Mouse (Mus musculus) layer of hippocampus, adult 8-10 months (tissue): Measurements from ENCODE around the gene Tob2. TPM values are rescaled to one million over a fixed set of nuclear protein-coding genes. Genes with fewer than 3 reads are reported as not detected.
A peak's percentile ranks its signal among the peaks of the same experiment; 100 is the strongest.

Experiments
- DNase-seq, 2 experiments: peaks; one replicate each; pipeline ENCODE4 v3.0.0; 2022; ENCODE audit warnings: low spot score in 2 of 2
- total RNA-seq, 4 experiments: library from RNA; stranded (reverse); gene quantifications; 2 replicates each; pipeline ENCODE4 v1.2.4; 2022

Gene Tob2
- total RNA-seq, 4 experiments from 2014 or later, result 24.8 to 39.6 (median 30.6) TPM

DNA sequence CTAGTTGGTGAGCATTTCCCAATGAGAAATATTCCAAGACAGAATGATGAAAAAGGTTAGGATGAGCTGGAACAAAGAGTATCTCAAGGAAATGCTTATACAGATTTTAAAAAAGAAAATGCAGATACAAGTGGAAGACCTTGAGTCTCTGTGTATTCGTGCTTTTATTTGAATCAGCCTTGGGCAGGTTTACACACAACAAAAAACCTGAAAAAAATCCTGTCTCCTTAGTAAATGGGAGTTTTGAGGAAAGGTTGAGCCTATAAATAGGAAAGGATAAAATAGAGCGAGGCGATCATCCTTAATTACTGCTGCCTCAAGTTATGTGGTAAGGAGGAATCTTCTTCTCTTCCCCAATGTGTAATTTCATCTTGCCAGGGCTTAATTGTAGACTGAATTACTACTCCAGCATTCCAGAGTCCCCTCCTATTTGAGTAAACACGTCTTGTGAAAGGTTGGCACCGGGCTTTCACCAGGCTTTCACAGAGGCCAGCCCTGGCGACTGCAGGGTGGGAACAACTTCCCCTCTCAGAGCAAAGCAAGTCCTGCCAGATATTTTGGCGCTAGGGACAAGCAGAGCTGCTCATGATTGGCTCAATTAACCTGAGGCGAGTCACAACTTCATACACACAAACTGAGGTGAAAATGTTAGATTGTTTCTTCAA lies 2.0 kb upstream of the Tob2 start:
- DNase-seq, result no peak

- peak; percentile 90 to 96 for DNase-seq
These were observed 997 bp upstream of the Tob2 start for GRCm38 (mm10) chr15:81859330-81860255.

DNA sequence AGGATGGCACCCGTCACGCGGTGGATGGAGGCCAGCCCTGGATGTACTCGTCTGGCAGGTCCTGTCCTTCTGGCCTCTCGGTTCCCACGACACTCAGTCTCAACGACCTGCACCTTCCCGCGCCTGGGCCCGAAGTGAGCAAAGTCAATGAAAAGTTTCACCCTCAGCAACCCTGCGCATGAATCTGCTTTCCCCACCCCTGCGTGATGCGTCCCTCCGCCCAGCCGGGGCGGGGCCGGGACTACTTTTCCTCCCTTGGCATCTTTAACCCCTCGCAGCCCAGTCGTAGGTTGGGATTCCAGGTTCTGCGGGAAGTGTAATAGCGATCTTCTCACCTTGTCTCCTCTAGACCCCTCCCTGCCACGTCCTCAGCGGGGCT lies 469 bp downstream of the Tob2 start:
- peak; percentile 87 to 93 for DNase-seq

DNA sequence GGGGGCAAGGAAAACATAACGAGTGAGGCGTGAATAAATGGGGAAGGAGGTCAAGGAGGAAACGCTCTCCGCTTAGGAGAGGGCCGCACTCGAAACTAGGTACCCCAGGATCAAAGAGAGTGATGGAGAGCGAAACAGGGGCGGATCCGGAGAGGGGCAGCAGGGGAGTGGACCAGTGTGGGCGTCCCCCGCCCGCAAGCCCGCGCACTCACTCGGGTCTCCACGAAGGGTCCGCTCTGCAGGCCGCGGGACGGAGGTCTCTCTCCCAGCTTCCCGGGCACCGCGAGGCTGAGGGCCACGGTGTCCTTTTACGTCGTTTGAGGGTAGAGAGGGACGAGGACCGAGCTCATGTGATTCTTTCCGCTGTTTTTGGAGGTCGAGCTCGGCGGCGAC lies 876 bp downstream of the Tob2 start:
- no peak for DNase-seq

DNA sequence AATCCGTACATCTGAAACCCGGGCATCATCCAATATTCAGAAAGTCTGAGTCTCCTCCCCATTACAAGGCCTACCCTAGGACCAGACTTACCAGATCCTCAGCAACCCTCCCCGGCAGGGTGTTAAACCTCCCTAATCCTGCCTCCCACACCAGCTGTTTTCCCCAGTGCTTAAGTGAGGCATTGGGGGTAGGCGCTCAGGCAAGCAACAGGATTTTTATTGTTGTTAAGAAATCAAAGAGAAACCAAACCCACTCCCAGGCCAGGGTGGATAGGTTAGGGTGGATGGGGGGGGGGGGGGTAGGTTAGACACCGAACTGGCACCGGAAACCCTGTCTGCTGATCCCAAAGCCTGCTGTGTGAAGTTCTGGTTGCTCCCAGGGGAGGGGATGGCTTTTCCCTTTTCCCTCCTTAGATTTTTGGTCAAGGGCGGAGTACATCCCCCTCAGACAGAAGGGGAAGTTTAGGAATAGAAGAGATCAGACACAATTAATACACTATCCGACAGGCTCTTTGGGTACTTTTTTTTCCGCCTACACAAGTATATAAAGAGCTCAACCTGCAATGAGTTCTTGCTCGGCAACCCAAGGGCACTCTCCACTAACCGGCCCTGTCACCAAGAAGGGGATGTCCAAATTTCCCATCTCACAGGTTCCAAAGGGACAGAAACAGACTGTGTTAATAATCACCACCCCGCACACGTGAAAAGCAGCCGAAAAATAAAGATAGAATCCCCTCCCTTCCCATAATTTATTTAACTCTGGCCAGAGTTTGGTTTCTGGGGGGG lies 1.5 kb downstream of the Tob2 start:
- DNase-seq, result no peak

GRCm38 (mm10) chr15:81856030-81856790 lies 2.4 kb downstream of the Tob2 start:
- peak; percentile 84 to 88 for DNase-seq

DNA sequence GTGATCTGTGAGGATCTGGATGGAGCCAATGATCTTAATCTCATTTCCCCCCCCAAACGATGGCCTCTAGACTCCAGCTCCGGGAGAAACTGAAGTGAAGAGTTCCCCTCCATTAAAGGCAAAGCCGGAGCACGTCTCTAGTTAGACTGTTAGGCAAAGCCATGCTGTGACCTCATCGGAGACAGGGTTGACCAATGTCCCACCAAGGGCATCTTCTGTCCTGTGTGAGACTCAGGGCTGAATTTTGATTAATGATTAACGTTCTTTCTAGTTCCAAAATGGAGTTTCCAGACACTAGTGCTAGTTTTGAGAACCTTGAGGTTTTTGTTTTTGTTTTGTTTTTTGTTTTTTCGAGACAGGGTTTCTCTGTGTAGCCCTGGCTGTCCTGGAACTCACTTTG lies 5.5 kb downstream of the Tob2 start:
- DNase-seq, result no peak

GRCm38 (mm10) chr15:81852411-81853000 lies 6.1 kb downstream of the Tob2 start:
- DNase-seq, result no peak

DNA sequence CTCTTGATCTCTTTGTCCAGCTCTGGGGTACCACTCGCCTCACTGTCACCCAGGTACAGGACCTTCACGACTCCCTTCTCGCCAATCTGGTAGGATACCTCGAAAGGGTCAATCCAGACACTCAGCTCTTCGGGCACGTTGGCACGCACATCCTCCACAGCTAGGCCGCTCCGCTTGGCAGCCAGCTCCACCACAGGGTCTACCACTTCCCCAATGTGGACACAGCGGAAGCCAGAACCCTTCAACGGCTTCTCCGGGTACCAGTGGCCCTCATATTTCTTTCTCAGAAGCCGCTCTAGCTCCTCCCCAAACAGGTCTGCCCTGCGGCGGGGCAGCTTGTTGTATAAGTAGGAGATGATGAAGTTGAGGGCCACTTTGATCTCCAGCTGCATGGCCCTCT lies 7.2 kb downstream of the Tob2 start:
- DNase-seq, result no peak

DNA sequence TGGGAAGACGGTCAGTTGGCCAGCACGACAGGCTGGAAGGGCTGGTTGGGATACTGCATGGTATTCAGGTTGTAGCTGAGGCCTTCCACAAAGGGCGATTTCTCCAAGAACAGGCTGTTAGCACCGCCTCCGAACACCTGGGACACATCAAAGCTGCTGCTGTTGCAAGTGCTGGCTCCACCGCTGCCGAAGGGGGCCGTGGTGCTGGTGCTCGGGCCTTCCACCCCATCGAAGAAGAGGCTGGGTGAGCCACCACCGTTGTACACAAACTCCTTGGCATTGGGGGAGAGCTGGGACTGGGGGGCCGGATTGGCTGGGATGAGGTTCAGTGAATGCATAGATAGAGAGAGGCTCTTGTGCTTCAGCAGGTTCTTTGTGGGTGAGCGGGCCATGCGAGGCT lies 7.9 kb downstream of the Tob2 start:
- DNase-seq, result no peak

GRCm38 (mm10) chr15:81849104-81849503 lies 9.5 kb downstream of the Tob2 start:
- no peak for DNase-seq

- DNase-seq, result peak in 1 of 2 experiments; percentile 55
These were observed 10.3 kb downstream of the Tob2 start for GRCm38 (mm10) chr15:81848301-81848700.

- no peak for DNase-seq
These were observed 10.7 kb downstream of the Tob2 start for GRCm38 (mm10) chr15:81847861-81848260.

DNA sequence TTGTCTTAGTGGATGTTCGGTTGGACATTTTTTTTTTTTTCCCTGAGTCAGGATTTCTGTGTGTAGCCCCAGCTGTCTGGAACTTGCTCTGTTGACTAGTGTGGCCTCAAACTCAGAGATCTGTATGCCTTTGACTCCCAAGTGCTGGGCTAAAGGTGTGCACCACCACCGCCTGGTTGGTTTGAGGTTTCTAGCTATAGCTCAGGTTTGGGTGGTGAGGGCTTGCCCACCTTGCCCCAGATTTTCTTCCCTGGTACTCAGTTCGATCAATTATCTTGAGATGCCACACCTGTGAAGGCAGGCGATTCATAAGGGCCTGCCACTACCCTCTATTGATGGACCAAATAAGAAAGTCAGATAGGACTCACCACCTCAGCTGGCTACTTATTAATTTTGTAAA lies 11.4 kb downstream of the Tob2 start:
- DNase-seq, result no peak

DNA sequence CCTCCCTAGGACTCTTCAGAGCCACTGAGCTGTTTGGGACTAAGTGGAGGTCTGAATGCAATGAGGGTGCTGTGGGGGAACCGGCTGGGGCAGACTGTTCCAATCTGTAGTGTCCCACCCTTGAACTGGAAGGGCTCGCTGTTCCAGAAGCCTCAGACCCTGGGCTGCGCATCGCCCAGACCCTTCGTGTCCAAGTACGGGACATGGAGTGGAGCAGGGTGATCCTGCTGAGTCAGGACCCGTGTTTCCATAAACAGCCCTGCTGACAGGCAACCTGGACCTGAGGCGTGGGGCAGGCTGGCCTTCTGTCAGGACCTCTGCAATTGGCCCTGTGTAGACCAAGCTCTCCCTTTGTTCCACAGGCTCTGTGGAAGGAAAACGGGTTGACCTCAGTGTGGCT lies 11.8 kb downstream of the Tob2 start:
- no peak for DNase-seq

DNA sequence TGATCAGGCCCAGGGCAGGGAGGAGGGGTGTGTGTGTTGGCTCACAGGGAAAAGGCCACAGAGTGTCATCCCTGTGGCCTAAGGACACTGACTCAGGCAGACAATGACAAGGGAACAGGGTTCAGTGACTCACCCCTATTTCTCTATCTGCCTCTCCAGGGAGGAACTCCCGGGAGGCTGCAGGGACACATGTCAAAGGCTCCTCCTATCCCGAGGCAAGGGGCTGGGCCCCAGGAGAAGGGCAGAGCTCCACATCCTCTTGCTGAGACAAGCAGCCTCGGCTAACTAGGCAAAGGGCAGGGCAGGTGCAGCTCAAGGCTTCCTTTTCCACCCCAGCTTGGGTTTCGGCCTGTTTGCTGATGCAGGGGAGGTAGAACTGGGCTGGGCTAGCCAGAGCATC lies 12.9 kb downstream of the Tob2 start:
- DNase-seq, result no peak

- DNase-seq, result no peak
These were observed 13.5 kb downstream of the Tob2 start for GRCm38 (mm10) chr15:81845033-81845625.

GRCm38 (mm10) chr15:81842275-81842674 lies 16.3 kb downstream of the Tob2 start:
- no peak for DNase-seq

DNA sequence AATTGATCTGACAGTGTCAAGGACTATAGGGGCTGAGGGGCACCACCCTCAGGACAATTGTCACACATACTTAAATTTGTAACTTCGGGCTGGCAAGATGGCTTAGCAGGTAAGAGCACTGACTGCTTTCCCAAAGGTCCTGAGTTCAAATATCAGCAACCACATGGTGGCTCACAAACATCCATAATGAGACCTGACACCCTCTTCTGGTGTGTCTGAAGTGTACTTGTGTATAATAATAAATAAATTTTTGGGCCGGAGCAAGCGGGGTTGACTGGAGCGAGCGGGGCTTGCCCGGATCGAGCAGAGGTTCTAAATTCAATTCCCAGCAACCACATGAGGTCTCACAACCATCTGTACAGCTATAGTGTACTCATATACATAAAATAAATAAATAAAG lies 18.3 kb downstream of the Tob2 start:
- no peak for DNase-seq

DNA sequence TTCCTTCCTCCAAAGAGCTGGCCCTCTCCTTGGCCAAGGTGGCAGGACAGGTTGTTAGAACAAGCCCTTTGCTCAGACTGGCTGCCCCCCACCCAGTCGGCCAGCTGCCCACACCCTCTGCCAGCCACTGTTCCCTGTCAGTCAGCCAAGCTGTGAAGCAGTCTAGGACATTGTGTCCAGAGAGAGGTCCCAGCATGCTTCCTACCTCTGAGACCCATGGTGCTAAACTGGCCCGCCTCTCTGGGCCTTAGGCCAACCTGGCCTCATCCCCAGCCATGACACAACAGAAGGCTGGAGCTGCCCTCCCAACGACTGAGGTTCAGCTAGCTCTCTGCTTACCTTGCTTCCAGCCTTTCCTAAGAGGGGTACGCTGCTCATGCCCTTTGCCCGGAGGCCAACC lies 19.0 kb downstream of the Tob2 start:
- peak; percentile 81 to 83 for DNase-seq
